Mouse (Mus musculus): Measurements from ENCODE around the gene Rdm1.

The Rdm1 gene

DNA sequence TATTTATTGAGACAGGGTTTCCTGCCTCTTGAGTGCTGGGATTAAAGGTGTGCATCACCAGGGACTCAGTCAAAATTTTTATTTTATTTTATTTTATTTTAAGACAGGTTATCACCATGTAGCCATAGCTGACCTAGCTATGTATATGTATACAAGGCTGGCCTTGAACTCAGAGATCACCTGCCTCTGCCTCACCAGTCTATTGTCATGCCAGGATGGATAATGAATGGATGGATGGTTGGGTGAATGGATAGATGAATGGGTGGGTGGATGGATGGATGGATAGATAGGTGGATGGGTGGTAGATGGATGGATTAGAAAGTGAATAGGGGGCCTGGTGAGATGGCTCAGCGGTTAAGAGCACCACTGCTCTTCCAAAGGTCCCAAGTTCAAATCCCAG is 55.0 kb downstream of the Rdm1 start:
- DNase-seq, result no peak

DNA sequence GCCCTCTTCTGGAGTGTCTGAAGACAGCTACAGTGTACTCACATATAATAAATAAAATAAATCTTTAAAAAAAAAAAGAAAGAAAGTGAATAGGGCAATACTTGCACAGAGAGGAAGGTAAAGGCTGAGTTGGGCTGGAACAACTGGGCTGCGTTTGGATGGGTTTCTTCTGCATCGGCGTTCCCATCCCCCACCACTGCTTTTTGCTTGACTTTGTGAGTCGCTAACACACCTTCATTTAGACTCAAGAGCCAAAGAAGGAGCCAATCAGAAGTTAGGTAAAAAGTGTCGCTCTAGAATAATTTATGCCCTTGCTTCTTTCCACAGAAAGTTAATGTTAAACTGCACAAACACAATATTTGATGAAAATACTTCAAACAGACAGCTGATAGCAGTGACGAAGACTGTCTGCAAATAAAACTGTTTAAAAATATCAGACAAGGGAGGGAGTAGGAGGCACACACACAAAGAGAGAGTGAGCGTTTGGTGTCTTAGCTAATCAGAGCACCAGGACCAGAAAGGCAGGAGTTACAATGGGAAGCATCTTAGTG is 55.5 kb downstream of the Rdm1 start:
- no peak for DNase-seq

Data from heart, adult 11 months (tissue).